Mouse (Mus musculus): ENCODE results near the gene Vmn1r91.
"Not testable (repeated sequence)": the region's sequence is repeated elsewhere in the genome, so short reads cannot be mapped to it uniquely, and the experiment has no call there.

Vmn1r91 gene

GRCm38 (mm10) chr7:20099380-20099779 lies at the start of gene Vmn1r91:
Gene Vmn1r91, plus strand, starts transcription at chr7:20099680.
- DNase-seq (ENCODE audit: low spot score) = not testable (repeated sequence)

GRCm38 (mm10) chr7:20064100-20064499 lies 35.4 kb upstream of the Vmn1r91 start:
- not testable (repeated sequence) for DNase-seq (ENCODE audit: low spot score)

GRCm38 (mm10) chr7:20078118-20078517 lies 21.4 kb upstream of the Vmn1r91 start:
- DNase-seq (ENCODE audit: low spot score) = not testable (repeated sequence)

GRCm38 (mm10) chr7:20122479-20122878 lies 23.0 kb downstream of the Vmn1r91 start, which contains the start of gene Gm16442:
Gene Gm16442, minus strand, starts transcription at chr7:20122579.
- DNase-seq (ENCODE audit: low spot score) = not testable (repeated sequence)

- not testable (repeated sequence) for DNase-seq (ENCODE audit: low spot score)
Measured at GRCm38 (mm10) chr7:20138988-20139387, 39.5 kb downstream of the Vmn1r91 start, which contains the start of gene Vmn1r93. Gene Vmn1r93, minus strand, starts transcription at chr7:20139088.
